Mouse (Mus musculus) left cerebral cortex, adult 9 months (tissue): ENCODE measurements around the gene Nup160.

ENCODE experiments used
- DNase-seq, 2 experiments: peaks; one replicate each; pipeline ENCODE4 v3.0.0; 2022; ENCODE audit warnings: low spot score in 2 of 2

The Nup160 gene

DNA sequence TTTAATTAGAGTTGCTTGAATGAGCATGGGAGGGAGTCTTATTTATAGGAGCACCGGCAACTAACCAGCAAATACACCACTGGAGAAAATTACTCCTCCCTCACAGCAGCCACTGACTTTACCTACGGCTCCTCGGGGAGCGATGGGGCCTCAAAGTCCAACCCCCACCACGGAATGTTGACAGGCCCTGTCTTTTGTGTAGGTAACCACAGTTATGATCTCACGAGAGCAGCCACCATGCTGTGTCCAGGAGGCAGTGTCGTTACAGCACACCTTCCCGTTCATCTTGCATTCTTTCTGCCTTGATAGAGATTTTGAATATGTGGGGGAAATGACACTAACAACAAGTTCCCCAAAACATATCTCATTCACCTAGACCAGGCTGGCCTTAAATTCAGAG lies at the start of gene Nup160:
TSS of gene Nup160 (plus strand) at position 209 of the 400 bp plus-strand sequence.
- no peak for DNase-seq

DNA sequence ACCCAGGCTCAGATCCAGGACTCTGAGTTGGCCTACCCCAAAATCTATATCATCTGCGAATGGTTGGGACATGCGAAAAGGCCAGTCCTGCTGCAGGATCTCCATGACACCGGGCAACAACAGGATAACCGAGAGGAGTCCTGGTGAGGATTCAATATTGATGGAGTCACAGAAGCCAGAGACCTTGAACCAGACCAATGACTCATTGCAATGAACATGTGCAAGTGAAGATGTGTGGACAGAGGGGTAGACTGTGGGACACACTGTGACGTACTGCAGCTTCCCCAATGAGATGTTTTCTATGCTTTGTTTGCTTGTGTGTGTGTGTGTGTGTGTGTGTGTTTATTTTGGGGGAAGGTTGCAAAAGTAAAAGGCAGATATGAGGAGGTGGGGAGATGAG lies 48.8 kb upstream of the Nup160 start:
- DNase-seq, result no peak

DNA sequence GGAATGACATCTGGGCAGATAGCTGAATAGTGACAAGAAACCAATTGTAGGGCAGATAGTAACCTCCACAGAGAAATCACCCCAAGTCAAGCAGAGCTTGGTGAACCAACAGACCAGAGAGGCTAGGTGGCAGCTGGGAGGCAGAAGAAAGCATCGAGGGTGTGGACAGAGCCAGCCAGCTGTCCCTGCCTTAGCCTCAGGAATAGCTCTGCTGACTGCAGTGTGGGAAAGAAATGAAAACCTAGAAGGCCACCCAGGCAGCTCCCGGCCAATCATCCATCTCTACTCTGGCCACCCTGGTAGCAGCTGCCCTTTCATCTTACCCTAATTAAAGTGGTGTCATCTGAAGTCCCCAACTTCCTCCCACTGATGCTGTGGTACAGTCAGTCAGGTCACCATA lies 47.5 kb upstream of the Nup160 start:
- no peak for DNase-seq

DNA sequence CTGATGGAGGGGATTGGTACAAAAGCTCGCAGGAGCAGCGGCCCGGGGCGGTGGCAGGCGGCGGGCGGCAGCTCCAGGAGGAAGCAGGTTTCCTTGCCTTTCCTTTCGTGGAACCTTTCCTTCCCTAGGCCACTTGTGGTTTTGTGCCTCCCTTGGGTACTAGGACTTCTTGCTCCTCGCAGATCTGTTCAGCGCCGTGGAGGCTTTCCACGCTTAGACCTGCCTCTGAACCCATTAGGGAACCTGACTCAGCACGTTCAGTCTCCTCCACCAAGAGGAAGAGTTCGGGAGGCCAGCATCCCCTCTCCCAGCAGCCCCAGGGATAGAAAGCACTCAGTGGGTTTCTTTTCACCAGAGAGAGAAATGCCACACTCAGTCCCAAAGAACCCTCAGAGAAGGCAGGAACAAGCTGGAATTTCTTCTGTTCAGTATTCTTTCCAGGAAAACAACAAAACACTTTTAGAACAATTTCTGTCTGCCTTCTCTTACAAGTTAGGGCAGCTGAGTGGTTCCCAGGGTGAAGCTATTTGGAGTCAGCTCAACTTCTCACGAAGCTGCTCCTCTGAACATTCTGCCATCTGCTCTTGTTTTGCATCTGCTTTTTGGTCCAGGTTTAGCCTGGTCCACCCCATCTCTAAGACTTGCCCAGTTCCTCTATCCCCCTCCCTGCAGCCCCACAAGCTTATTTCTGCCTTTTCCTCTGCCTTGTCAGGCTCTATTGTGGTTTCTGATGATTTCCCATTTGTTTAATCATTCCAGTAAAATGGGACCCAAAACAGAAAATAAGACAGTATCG lies 44.9 kb upstream of the Nup160 start:
- DNase-seq, result no peak

DNA sequence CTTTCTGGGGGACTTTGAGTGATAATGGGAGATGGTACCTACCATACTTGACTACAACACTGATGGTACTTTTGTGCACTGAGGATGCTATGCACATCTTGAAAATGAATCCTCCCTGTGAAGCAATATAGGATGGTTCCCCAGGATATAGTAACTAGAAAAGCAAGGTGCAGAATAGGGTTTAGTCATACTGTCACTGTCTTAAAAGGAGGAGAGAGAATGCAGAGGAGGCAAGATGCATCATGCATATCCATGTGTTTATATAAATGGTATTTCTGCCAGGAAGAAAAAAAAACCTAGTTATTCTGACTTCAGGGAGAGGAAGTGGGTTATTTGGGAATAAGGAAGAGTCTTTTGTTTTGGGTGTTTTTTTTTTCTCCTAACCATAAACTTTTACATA lies 42.3 kb upstream of the Nup160 start:
- DNase-seq, result no peak

DNA sequence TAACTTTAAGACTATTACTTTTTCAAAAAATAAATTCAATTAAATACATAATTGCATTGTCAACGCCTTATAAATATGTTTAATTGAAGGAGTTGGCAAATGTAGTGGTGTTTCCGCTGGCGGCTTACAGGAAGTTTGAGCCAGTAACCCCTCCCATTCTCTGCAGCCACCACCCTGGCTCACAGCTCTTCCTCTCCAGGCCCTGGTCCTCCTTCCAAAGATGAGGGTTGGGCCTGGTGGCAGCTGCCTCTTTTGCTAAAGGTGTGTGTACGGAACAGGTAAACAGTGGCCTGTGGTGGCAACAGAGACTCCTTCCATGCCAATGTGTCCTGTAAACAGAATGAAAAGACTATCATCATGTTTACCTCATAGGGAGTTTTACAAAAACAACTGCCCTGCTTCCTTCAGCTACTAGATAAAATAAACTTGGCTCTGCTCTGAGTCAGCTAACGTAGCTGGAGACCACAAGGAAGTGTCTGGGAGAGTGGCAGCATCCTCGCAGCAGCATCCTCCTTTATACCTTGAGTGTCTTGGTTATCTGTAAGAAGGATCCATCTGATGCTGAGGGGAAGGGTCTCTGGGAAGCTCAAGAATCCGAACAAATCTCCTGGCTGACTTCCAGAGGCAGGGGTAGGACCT lies 41.8 kb upstream of the Nup160 start:
- DNase-seq, result no peak

DNA sequence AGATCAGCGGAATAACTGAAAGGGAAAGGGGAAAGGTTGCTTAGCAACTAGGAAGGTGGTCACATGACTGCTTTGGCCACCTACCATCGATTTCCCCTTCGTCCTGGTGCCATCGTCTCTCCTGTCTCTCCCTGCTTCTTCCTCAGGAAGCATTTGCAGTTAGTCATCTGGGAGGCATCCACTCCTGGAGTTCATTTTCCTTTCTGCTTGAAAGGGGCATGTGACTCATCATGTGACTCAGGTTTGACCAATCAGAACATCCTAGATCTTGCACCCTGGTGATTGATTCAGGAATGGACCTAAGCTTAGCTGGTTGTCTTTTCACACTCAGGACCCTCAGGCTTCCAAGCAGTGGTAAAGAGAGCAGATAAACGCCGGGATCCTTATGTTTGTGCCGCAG lies 40.2 kb upstream of the Nup160 start:
- DNase-seq, result no peak

DNA sequence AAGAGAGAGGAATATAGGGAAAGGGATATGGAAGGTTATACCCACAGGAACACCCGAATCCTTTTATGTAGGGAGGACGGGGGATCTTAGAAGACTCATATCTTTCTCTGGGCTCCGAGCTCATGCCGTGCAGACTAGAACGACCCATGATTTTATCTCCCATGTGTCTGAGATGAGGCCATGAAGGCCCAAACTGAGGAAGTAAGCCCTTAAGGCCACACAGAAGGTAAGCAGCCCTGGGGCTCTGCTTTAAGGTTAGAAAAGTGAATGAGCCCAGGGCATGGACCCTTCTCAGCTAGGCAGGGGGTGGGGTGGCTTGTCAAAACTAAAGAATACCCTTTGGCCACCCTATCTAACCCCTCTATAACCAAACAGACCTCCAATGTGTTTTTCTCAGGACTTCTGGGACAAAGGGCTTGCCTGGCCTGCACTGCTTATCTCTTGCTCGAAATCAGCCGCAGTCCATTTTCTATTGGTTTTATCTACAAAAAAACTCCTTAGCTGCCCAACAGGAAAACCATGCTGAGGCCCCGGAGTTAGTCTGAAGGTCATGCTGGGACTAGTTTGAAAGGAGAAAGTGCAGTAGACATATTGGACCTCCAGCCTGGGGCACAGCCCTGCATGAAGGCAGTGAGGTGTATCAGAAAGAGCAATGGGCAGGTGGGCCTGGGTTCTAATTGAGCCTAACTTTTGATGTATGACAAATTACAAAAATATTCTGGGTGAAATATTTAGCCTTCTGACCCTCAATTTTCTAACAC lies 37.8 kb upstream of the Nup160 start:
- no peak for DNase-seq

DNA sequence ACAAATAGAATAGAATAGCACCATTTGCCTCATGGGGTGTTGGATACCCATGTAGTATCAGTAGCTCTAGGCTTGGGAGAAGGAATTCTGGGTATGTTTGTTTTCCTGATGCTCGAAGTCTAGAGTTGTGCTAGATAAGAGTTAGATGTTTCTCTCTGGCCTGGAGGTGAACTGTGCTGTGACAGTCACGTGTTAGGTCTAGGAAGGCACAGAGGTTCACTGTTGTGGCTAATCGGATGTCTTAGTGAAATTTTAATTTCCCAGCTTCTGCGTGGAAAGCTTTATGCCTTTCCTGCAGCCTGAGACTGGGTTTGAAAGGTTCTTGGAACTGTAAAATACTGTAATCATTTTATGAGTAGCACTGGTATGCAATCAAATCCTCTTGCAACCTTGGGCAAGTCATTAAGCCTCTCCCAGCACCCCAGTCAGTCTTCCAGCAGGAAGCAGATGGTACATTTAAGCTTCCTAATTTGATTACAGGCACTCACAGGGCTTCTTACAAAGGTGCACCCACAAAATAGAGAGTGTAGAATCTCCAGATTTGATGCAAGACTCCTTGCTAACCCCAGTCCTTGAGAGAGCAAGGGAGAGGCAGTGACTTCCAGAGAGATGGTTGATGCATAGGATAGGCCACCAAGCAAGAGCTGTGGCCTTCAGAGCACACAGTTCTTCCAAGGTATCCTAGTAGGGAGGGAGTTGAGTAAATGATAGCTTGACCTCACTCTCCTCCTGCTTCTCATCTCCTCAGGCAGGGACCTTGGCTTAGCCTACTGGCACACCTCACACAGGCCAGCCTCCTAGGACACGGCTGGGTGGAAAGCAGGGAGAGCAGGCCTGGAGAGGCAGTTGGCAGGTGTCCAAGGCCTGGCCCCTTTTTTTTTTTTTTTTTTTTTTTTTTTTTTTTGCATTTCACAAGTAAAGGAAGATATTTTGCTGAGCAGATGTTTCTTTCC lies 37.0 kb upstream of the Nup160 start:
- no peak for DNase-seq

DNA sequence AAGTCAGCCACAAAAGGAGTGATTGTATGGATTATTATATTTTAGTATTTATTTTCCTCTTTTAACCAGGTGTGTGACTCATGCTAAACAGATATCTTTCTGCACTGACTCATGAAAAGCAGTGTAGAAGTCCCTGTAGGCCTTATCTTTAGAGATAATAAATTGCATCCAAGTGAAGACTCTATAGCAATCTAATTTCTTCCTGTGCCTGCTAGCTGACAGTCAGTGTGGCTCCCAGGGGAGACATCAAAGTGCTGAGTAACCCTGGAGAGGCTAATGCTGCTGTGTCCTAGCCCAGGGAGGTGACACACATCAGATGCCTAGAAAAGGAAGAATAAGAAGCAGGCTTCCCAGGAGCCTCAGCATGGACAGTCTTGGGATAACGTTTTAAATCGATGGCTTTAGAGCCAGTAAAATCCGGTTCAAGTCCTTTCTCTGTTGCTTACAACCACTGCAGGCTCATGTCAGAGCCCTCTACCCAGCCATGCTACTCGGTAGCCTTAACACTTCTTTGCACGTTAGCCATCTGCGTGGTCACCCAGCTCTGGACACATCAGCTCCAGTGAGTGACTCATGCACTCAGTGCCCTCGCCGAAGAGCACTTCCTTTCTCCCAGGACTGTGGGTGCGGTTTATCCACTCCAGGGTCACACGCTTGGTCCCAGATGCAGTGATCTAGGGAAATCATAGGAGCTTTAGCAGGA lies 35.9 kb upstream of the Nup160 start:
- DNase-seq, result no peak

DNA sequence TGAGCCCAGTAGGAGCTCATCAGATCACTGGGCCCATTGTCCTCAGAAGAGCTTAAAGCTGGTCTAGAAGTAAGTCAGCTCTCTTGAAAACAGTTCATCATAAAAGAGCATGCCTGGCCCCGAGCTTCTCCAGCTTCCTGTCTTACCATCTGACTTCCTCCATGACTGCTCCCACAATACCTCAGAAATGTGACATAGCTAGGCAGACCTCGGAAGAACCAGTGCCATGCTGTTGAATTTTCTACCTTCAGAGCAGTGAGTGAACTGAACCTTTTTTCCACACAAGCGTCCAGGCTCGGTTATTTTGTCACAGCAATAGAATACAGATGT lies 35.3 kb upstream of the Nup160 start:
- no peak for DNase-seq

DNA sequence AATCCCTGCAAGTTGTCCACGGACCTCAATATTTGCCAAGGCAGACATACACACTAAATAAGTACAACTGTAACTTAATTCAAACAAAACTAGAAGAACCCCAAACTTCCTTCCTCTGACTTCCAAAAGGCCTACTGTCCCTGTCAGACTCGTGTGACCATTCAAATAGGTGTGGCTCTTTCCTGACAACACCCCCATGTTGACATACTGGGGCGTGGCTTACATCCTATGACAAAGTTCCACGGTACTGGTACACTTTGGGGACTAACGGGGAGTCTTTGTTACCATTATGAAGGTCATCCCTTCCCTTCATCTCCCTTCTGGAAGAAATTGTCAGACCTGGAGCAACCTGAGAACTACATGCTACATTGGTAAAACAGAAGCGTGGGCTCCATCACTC lies 29.9 kb upstream of the Nup160 start:
- DNase-seq, result no peak

DNA sequence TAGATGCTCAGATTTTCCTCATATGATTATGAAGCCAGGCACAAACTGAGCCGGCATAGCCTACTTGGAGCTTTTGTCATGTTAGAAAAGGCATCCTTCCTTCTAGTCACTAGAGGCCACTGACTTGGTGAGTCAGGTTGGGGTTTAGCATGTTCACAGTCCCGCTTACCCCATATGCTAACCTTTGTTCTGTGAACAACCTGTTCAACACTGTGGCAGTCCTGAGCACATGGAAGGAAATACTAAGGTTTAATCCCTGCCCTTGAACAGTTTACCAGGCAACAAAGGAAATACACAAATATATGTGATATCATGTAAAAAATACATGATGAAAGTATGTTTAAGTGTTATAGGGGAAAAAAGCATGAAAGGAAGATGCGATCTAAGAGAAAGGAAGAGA lies 27.6 kb upstream of the Nup160 start:
- no peak for DNase-seq

DNA sequence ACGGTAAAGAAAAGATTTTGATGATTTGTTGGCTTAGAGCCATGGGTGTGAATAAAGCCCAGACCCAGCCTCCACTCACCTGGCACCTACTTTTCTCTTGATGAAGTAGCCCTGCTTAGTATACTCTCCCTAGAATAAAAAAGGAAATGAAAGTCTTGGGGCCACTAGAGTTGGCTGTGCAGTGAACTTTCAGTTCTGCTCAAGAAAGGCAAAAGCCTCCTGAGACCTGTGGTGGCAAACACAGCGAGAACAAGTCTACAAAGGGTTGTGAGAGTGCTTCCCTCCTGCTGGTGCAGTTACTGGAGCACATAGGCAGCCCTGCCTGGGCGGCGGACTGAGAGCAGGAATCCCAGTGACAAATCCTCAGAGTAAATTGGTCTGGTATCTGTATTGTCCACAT lies 27.1 kb upstream of the Nup160 start:
- DNase-seq, result no peak

DNA sequence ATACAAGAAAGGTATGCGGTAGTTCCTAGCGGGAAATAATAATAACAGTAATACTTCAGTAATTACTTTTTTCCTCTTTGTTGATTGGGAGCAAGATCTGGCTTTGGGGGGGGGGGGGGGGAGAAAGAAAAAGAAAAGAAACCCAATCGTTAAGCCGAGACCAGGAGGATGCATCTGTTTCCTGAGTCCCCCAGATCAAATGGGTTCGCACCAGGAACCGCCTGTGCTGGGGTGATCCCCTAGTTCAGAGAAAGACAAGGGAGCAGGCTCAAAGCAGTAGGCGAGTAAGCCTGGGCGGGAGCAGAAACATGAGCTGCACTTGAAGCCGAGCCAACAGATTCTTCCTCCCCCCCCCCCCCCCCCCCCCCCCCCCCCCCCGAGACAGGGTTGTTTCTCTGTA lies 24.9 kb upstream of the Nup160 start:
- no peak for DNase-seq

DNA sequence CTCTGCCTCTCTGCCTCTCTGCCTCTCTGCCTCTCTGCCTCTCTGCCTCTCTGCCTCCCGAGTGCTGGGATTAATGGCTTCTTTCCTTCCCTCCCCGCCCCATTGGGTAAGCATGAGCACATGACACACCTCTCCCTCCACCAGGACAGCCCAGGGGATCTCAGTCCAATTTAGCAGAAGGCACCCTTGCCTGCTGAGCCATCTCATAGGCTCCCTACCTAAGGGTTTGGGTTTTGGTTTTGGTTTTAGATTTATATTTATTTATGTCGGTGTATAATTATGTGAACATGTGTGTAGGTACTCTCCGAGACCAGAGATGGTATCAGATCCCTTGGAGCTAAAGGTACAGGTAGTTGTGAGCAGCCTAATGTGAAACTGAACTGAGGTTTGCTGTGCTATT lies 24.0 kb upstream of the Nup160 start:
- no peak for DNase-seq

DNA sequence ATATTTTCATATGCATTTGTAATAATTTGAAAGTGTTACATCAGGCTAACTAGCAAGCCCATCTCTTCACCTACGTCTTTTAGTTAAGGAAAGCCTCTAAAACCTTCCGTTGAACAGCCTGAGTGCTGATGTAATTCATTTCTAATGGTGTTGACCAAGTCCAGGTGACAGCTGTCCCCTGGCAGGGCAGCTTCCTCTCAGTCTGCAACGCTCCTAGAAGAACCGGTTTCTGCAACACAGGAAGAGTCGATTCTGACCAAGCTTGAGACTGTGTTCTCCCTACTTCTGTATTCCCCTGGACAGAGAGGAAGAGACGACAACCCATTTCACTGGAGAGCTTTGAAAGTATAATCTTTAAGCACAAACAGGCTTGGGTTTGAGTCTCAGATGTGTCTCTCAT lies 21.6 kb upstream of the Nup160 start:
- no peak for DNase-seq

DNA sequence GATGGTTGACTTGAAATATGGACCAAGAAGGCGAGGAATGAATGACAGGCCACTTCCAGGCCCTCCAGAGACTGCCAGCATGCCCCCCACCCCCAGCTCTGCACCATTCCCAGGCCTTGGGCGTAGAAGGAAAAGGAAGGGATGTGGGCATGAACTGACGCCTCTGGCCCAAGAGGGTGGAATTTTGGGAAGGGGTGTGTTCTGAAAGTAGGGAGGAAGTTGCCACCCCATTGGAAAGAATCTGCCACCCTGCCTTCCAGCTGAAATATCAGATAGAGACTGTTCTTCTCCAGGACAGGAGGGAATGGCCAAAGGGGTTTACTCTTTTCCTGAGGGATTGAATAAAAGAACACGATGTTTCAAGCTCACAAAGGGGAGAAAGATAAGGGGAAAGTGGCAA lies 18.4 kb upstream of the Nup160 start:
- DNase-seq, result no peak

DNA sequence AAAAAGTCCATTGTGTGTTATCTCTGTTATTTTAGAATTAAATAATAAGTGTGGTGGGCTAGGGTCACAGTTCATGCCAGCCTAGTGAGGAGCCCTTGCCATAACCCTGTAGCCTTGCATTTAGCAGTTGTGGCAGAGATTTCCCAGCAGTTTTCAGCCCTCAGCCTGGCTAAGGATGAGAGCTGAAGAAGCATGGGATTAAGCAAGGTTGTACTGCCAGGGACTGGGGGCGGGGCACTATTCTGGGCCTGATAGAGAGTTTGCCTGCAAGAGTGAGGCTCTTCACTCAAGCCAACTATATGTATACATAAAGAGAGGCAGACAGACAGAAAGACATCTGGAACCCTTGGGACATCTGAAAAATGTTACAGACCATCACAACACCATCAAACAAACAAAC lies 18.0 kb upstream of the Nup160 start:
- no peak for DNase-seq

DNA sequence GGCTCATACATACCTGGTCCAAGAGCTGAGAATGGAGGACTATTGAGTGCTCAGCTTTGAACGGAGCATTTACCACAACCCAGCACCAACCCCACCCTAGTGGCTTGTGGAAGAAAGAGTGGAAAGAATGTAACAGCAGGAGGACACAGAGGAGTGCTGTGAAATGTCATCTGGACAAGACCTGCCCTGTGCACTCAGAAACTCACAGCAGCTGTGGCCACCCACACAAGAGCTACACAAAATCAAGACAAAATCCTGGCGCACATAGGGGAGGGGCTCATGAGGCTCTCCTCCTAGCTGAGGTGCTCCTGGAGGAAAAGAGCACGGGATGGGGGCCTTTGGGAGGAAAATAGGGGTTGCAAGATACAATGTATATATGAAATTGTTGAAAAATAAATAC lies 17.4 kb upstream of the Nup160 start:
- DNase-seq, result no peak

DNA sequence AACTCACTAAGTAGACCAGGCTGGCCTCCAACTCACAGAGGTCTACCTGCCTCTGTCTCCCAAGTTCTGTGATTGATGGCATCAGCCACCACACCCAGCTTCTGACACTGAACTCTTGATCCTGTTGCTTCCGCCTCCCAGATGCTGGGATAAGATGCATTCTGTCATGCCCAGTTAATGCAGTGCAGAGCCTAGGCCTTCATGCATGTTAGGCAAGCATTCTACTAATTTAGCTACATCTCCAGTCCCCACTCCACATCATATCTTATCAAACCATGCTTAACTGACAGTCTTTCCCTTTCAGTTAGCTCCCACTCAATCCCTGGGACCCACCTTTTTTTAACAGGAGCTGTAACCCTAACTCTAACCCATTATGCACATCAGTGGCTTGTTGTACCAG lies 16.1 kb upstream of the Nup160 start:
- DNase-seq, result no peak
